Mouse (Mus musculus): ENCODE measurements around the gene Mbd4. TPM values are rescaled to one million over a fixed set of nuclear protein-coding genes. Genes with fewer than 3 reads are reported as not detected.

Gene Mbd4
- polyA plus RNA-seq, 1 experiment from 2014 or later, result 22.4 TPM

DNA sequence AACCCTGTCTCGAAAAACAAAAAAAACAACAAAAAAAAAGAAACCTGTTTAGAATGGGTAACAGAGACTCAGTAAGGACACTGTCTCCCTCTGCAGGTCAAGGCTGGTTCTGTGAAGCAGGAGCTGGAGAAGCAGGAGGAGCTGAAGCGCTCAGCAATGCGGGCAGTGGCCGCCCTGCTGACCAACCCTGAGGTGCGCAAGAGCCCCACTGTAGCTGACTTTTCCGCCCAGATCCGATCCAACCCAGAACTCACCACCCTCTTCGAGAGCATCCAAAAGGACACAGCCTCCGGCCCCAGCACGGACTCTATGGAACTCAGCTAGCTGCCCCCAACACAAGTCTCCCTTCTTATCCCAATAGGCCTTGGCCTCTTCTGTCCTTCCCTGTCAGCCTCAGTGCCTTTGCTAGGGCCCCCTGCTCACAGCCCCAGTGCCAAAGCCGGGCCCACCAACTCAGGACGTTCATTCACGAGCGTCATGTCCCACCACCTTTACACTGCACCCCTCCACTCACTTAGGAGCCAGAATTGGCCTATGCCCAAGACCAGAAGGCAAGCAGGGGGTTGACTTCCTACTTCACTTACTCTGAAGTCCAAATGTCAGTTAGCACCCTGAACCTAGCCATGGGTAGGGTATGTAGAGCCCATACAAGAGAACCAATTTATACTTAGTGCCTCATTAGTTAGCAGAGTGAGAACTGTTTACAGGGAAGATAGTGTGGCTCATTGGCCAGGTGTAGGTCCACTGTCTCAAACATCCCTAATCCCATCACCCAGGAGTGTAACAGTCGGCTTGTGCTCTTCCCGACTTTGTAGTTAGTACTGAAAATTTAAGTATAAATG lies 49.4 kb downstream of the Mbd4 start:
- Histone ChIP-seq H3K36me3 (peaks cover 81% of the 10 kb centered on the region), H3K9ac (no peak overlapping the region), H3K27me3 (no peaks in the 10 kb centered on the region), H3K4me1 (peaks cover 20% of the 10 kb centered on the region), H3K4me3 (no peak overlapping the region), H3K4me2 (replicated peaks) (no peak overlapping the region), H3K9me3 (replicated peaks) (no peaks in the 10 kb centered on the region), H3K27ac (no peak overlapping the region)
- 46% methylated on average over 16 of the region's 16 CpGs for WGBS
- peak; percentile 31; the same call in 1 of the 2 replicates for ATAC-seq (ENCODE audit: low FRiP score)

- no peak overlapping the region for H3K4me3 ChIP-seq
- H3K4me2 ChIP-seq (replicated peaks), result no peak overlapping the region
- H3K27ac ChIP-seq, result no peak overlapping the region
- peaks cover 95% of the 10 kb centered on the region for H3K36me3 ChIP-seq
- H3K4me1 ChIP-seq, result peaks cover 13% of the 10 kb centered on the region
- no peak for ATAC-seq (ENCODE audit: low FRiP score)
- H3K27me3 ChIP-seq, result no peaks in the 10 kb centered on the region
- H3K9me3 ChIP-seq (replicated peaks), result no peaks in the 10 kb centered on the region
- 95% methylated on average over 3 of the region's 3 CpGs for WGBS
- no peak overlapping the region for H3K9ac ChIP-seq
Observed at GRCm38 (mm10) chr6:115801811-115802210, 51.4 kb downstream of the Mbd4 start.

DNA sequence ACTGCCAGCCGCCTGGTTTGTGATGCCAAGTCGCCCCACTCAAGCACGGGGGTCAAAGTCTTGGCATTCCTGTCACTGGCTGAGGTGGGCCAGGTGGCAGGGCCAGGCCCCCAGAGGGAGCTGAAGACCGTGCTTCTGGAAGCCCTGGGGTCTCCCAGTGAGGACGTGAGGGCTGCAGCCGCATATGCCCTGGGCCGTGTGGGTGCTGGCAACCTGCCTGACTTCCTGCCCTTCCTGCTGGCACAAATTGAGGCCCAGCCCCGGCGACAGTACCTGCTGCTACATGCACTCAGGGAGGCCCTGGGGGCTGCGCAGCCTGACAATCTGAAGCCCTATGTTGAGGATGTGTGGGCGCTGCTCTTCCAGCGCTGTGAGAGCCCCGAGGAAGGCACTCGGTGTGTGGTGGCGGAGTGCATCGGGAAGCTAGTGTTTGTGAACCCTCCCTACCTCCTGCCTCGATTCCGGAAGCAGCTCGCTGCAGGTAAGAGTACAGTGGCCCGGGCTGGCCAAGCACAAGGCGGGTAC lies 60.4 kb downstream of the Mbd4 start:
- H3K9ac ChIP-seq, result 0 out of 2 replicates have a peak overlapping the region, but pooled peaks have one; percentile 25
- no peak for ATAC-seq (ENCODE audit: low FRiP score)
- H3K4me3 ChIP-seq, result no peak overlapping the region
- H3K27me3 ChIP-seq, result no peaks in the 10 kb centered on the region
- no peaks in the 10 kb centered on the region for H3K4me1 ChIP-seq
- no peak overlapping the region for H3K27ac ChIP-seq
- H3K4me2 ChIP-seq (replicated peaks), result no peak overlapping the region
- H3K36me3 ChIP-seq, result peaks cover 94% of the 10 kb centered on the region
- WGBS, result 91% methylated on average over 21 of the region's 21 CpGs
- H3K9me3 ChIP-seq (replicated peaks), result no peaks in the 10 kb centered on the region

DNA sequence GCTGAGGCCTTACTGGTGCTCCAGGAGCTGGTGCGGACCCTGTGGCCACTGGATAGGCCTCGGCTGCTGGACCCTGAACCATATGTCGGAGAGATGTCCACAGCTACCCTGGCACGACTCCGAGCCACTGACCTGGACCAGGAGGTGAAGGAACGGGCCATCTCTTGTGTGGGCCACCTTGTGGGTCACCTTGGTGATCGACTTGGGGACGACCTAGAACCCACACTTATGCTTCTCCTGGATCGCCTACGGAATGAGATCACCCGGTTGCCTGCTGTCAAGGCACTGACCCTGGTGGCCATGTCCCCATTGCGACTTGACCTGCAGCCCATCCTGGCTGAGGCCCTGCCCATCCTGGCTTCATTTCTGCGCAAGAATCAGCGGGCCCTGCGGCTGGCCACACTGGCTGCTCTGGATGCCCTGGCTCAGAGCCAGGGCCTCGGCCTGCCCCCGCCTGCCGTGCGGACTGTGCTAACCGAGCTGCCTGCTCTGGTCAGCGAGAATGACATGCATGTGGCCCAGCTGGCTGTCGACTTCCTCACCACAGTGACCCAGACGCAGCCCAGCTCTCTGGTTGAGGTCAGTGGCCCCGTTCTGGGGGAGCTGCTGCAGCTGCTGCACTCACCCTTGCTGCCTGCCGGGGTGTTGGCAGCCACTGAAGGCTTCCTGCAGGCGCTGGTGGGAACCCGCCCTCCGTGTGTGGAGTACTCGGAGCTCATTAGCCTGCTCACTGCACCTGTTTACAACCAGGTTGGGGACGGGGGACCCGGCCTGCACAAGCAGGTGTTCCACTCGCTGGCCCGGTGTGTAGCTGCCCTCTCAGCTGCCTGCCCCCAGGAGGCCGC lies 61.1 kb downstream of the Mbd4 start:
- no peak overlapping the region for H3K4me2 ChIP-seq (replicated peaks)
- no peak for ATAC-seq (ENCODE audit: low FRiP score)
- no peaks in the 10 kb centered on the region for H3K9me3 ChIP-seq (replicated peaks)
- no peak overlapping the region for H3K4me3 ChIP-seq
- 91% methylated on average over 34 of the region's 34 CpGs for WGBS
- peak overlapping the region; percentile 29; the same call in 1 of the 2 replicates for H3K9ac ChIP-seq
- H3K4me1 ChIP-seq, result no peaks in the 10 kb centered on the region
- no peaks in the 10 kb centered on the region for H3K27me3 ChIP-seq
- peaks cover 94% of the 10 kb centered on the region for H3K36me3 ChIP-seq
- no peak overlapping the region for H3K27ac ChIP-seq

DNA sequence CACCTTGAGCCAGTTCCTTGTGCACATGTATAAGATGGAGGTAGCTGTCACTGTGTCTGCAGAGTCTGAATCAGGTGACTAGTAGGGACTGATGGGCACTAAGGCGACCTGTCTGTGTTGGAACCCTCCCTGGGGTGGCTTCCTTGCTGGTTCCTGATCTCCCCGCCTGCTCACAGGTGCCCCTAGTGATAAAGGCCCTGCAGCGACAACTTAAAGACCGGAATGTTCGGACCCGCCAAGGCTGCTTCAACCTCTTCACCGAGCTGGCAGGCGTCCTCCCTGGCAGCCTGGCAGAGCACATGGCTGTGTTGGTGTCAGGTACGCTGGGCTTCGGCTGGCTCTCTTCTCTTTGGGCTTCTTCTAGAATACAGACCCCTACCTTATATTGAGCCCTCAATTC lies 62.2 kb downstream of the Mbd4 start:
- Histone ChIP-seq H3K4me3 (no peak overlapping the region), H3K9me3 (replicated peaks) (no peaks in the 10 kb centered on the region), H3K9ac (no peak overlapping the region), H3K27me3 (no peaks in the 10 kb centered on the region), H3K27ac (no peak overlapping the region), H3K4me1 (no peaks in the 10 kb centered on the region), H3K36me3 (peaks cover 94% of the 10 kb centered on the region), H3K4me2 (replicated peaks) (no peak overlapping the region)
- no peak for ATAC-seq (ENCODE audit: low FRiP score)
- WGBS, result 83% methylated on average over 10 of the region's 10 CpGs

Other genes starting within 250 kb of the Mbd4 start
- 159 TPM in 2 replicates for gene Raf1, start 176.7 kb downstream of the Mbd4 start, polyA plus RNA-seq (2016; fragmentation: Nextera tagmentation; extraction: Ambion mirVana)
- 1.1 and 2.0 TPM in 2 replicates for gene Tmem40, start 91.0 kb downstream of the Mbd4 start, polyA plus RNA-seq (2016; fragmentation: Nextera tagmentation; extraction: Ambion mirVana)
- gene Cand2, start 78.8 kb downstream of the Mbd4 start, polyA plus RNA-seq (2016; fragmentation: Nextera tagmentation; extraction: Ambion mirVana), result 35.6 and 37.3 TPM in 2 replicates
- 1,424 and 1,629 TPM in 2 replicates for gene Rpl32, start 44.6 kb downstream of the Mbd4 start, polyA plus RNA-seq (2016; fragmentation: Nextera tagmentation; extraction: Ambion mirVana)
- 2.3 TPM in 2 replicates for gene Efcab12, start 15.0 kb downstream of the Mbd4 start, polyA plus RNA-seq (2016; fragmentation: Nextera tagmentation; extraction: Ambion mirVana)
- 28.4 and 31.5 TPM in 2 replicates for gene Ift122, start 99 bp upstream of the Mbd4 start, polyA plus RNA-seq (2016; fragmentation: Nextera tagmentation; extraction: Ambion mirVana)
- 0.16 and 0.19 TPM in 2 replicates for gene Rho, start 78.4 kb upstream of the Mbd4 start, polyA plus RNA-seq (2016; fragmentation: Nextera tagmentation; extraction: Ambion mirVana)
- gene H1foo, start 91.6 kb upstream of the Mbd4 start, polyA plus RNA-seq (2016; fragmentation: Nextera tagmentation; extraction: Ambion mirVana), result not detected in 2 replicates
- 21.9 and 24.5 TPM in 2 replicates for gene Plxnd1, start 141.6 kb upstream of the Mbd4 start, polyA plus RNA-seq (2016; fragmentation: Nextera tagmentation; extraction: Ambion mirVana)

Data from hindbrain, embryonic 12.5 days (tissue).